Mouse (Mus musculus) ES-E14 (cell line): ENCODE data around the gene Rabep1.

Experiments used
- CHD2 ChIP-seq: IDR thresholded peaks from 2 replicates; pipeline ENCODE4 v1.6.1; 2014; ENCODE audit warnings: mild to moderate bottlenecking, low read depth, low read length, inconsistent platforms
- HCFC1 ChIP-seq: IDR thresholded peaks from 2 replicates; pipeline ENCODE4 v1.6.1; 2012; ENCODE audit warnings: low read length, inconsistent platforms, borderline replicate concordance; ENCODE audit not compliant: insufficient read depth

GRCm38 (mm10) chr11:70982030-70982429 is 137.5 kb downstream of the Rabep1 start:
- TF ChIP-seq HCFC1 (no peak), CHD2 (no peak)
